Mouse (Mus musculus) ES-E14 (cell line): ENCODE data around the gene Atp6v1e2.

ENCODE experiments used
- MAFK ChIP-seq: IDR thresholded peaks from 2 replicates; pipeline ENCODE4 v1.6.1; 2014; ENCODE audit warnings: mild to moderate bottlenecking, low read depth, low read length, inconsistent platforms; ENCODE audit not compliant: insufficient read depth
- ZNF384 ChIP-seq: IDR thresholded peaks from 2 replicates; pipeline ENCODE4 v1.6.1; 2012; ENCODE audit warnings: low read depth, low read length, inconsistent platforms

DNA sequence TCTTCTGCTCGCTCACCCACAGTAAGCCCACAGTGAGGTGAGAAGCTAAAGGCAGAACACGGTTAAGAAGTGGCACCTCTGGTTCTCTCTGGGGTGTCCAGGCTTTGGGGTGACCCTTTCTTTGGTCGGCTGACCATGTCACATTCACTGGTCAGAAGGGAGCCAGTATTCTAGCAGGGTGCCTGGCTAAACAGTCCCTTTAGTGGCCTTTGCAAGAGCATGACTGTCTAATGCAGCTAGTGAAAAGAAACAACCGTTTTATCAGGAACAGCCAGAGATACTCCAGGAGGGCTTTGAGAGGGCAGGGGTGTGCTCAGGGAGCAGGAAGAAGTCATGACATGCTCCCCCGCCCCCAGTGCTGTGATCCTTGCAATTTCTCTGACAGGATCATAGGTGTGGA lies 36.4 kb downstream of the Atp6v1e2 start:
- TF ChIP-seq ZNF384 (no peak), MAFK (no peak)
